Mouse (Mus musculus) hindbrain, postnatal 0 days (tissue): ENCODE measurements at regions not wholly inside any gene's neighbourhood (a gene's known extent, or its start where the extent isn't known, plus 50 kb on each side); places are given as distances from the start of the nearest gene placed in this dataset.

Experiments used
- ATAC-seq: fragments of 200-750 bp; cut with Nextera tagmentation; 2 replicates; pipeline ENCODE4 v1.8.0; 2017; ENCODE audit warnings: mild to moderate bottlenecking, moderate TSS enrichment, moderate library complexity
- DNase-seq: peaks from one replicate; pipeline ENCODE4 v3.0.0-alpha.2; 2015; ENCODE audit warnings: low spot score
- H3K27ac ChIP-seq: fragments of 300-500 bp; sonication (generic); 2 replicates; pipeline ENCODE4 v1.5.1; 2014; ENCODE audit warnings: mild to moderate bottlenecking
- H3K27me3 ChIP-seq: fragments of 300-500 bp; sonication (generic); 2 replicates; pipeline ENCODE4 v1.6.1; 2014; ENCODE audit warnings: low read length, mixed read lengths; ENCODE audit not compliant: insufficient read depth
- H3K36me3 ChIP-seq: fragments of 300-500 bp; sonication (generic); 2 replicates; pipeline ENCODE4 v1.6.1; 2014; ENCODE audit warnings: low read length, mixed read lengths; ENCODE audit not compliant: insufficient read depth
- H3K4me1 ChIP-seq: fragments of 300-500 bp; sonication (generic); 2 replicates; pipeline ENCODE4 v1.6.1; 2014; ENCODE audit warnings: antibody characterized with exemption, low read length, mixed read lengths; ENCODE audit not compliant: insufficient read depth
- H3K4me2 ChIP-seq: fragments of 300-500 bp; sonication (generic); 2 replicates; pipeline ENCODE4 v1.6.1; 2014; ENCODE audit warnings: low read depth, mild to moderate bottlenecking, low read length, moderate library complexity, mixed read lengths
- H3K4me3 ChIP-seq: fragments of 300-500 bp; sonication (generic); 2 replicates; pipeline ENCODE4 v1.5.1; 2014; ENCODE audit warnings: low read length
- H3K9ac ChIP-seq: fragments of 300-500 bp; sonication (generic); replicated peaks from 2 replicates; pipeline ENCODE4 v1.6.1; 2014; ENCODE audit warnings: mild to moderate bottlenecking, low read length, moderate library complexity, mixed read lengths
- H3K9me3 ChIP-seq: fragments of 300-500 bp; sonication (generic); 2 replicates; pipeline ENCODE4 v1.6.1; 2016; ENCODE audit warnings: low read length, mixed read lengths
- CTCF ChIP-seq: IDR thresholded peaks from 2 replicates; pipeline ENCODE4 v1.5.1; 2016; ENCODE audit warnings: antibody characterized with exemption, control low read depth, low read depth
- WGBS: fragments of 180-500 bp; shearing (Covaris S2); extraction: QIAGEN DNeasy Blood & Tissue Kit; methylation state at CpG from one replicate; pipeline ENCODE4 v1.1.7; 2014; 5-methylcytosine and 5-hydroxymethylcytosine counted together

- H3K9me3 ChIP-seq: no peaks in the 10 kb centered on the region
- H3K4me1 ChIP-seq: no peaks in the 10 kb centered on the region
- 31% methylated on average over 9 of the region's 9 CpGs for WGBS
- H3K27me3 ChIP-seq: no peaks in the 10 kb centered on the region
- no peak overlapping the region for H3K4me2 ChIP-seq
- H3K36me3 ChIP-seq: no peaks in the 10 kb centered on the region
- H3K27ac ChIP-seq: no peak overlapping the region
- ATAC-seq (peak; percentile 78), DNase-seq (peak; percentile 86)
- peak; percentile 96 for TF ChIP-seq CTCF
- 0 out of 2 replicates have a peak overlapping the region, but pooled peaks have one; percentile 13 for H3K9ac ChIP-seq
- H3K4me3 ChIP-seq: no peak overlapping the region
Observed at GRCm38 (mm10) chr15:7459992-7460820, 62.0 kb upstream of the Egflam start.

GRCm38 (mm10) chr15:7462549-7462948 is 64.4 kb upstream of the Egflam start:
- DNase-seq: no peak
- Histone ChIP-seq H3K27me3 (no peaks in the 10 kb centered on the region), H3K4me2 (no peak overlapping the region), H3K9ac (no peak overlapping the region), H3K4me1 (no peaks in the 10 kb centered on the region), H3K36me3 (no peaks in the 10 kb centered on the region), H3K9me3 (no peaks in the 10 kb centered on the region), H3K27ac (no peak overlapping the region), H3K4me3 (no peak overlapping the region)
- no peak for TF ChIP-seq CTCF
- 89% methylated on average over 18 of the region's 18 CpGs for WGBS
- ATAC-seq: no peak

- Histone ChIP-seq H3K4me2 (no peak overlapping the region), H3K9me3 (no peaks in the 10 kb centered on the region), H3K27ac (no peak overlapping the region), H3K36me3 (no peaks in the 10 kb centered on the region), H3K4me3 (no peak overlapping the region), H3K27me3 (no peaks in the 10 kb centered on the region), H3K9ac (no peak overlapping the region), H3K4me1 (no peaks in the 10 kb centered on the region)
- 87% methylated on average over 15 of the region's 15 CpGs for WGBS
- ATAC-seq: no peak
- no peak for DNase-seq
- no peak for TF ChIP-seq CTCF
Observed at GRCm38 (mm10) chr15:7463444-7464350, 65.5 kb upstream of the Egflam start.

- TF ChIP-seq CTCF: no peak; the same call in 1 of the 2 replicates
- Histone ChIP-seq H3K27me3 (no peaks in the 10 kb centered on the region), H3K4me1 (no peaks in the 10 kb centered on the region), H3K36me3 (no peaks in the 10 kb centered on the region), H3K9ac (no peak overlapping the region), H3K9me3 (0 out of 2 replicates have a peak, but pooled peaks cover 3% of the 10 kb centered on the region), H3K4me2 (peak overlapping the region; percentile 10; the same call in 1 of the 2 replicates), H3K4me3 (no peak overlapping the region), H3K27ac (no peak overlapping the region)
- ATAC-seq (peak; percentile 89), DNase-seq (peak; percentile 83)
- 7% methylated on average over 11 of the region's 11 CpGs for WGBS
Observed at GRCm38 (mm10) chr15:7480211-7480610, 82.0 kb upstream of the Egflam start.

- peak; percentile 27 for DNase-seq
- TF ChIP-seq CTCF: peak; percentile 43
- ATAC-seq: peak; percentile 45
Observed at GRCm38 (mm10) chr15:7480792-7481210, 82.6 kb upstream of the Egflam start.

GRCm38 (mm10) chr15:7483686-7484085 is 85.5 kb upstream of the Egflam start:
- Histone ChIP-seq H3K4me1 (no peaks in the 10 kb centered on the region), H3K4me2 (no peak overlapping the region), H3K4me3 (no peak overlapping the region), H3K9me3 (no peaks in the 10 kb centered on the region), H3K36me3 (no peaks in the 10 kb centered on the region), H3K9ac (no peak overlapping the region), H3K27me3 (no peaks in the 10 kb centered on the region), H3K27ac (no peak overlapping the region)
- 84% methylated on average over 5 of the region's 5 CpGs for WGBS
- DNase-seq (no peak), ATAC-seq (no peak)
- no peak for TF ChIP-seq CTCF

More at GRCm38 (mm10) chr15:7480792-7481210, 82.6 kb upstream of the Egflam start:
- Histone ChIP-seq H3K27ac (no peak overlapping the region), H3K9me3 (0 out of 2 replicates have a peak, but pooled peaks cover 3% of the 10 kb centered on the region), H3K4me3 (no peak overlapping the region), H3K9ac (no peak overlapping the region), H3K4me1 (no peaks in the 10 kb centered on the region), H3K4me2 (no peak overlapping the region), H3K27me3 (no peaks in the 10 kb centered on the region), H3K36me3 (no peaks in the 10 kb centered on the region)
- 32% methylated on average over 5 of the region's 5 CpGs for WGBS
